Mouse (Mus musculus) limb, embryonic 14.5 days (tissue): Measurements from ENCODE around the gene Ccdc13. TPM values are rescaled to one million over a fixed set of nuclear protein-coding genes. Genes with fewer than 3 reads are reported as not detected.

Source experiments
- ATAC-seq: fragments of 200-750 bp; cut with Nextera tagmentation; 2 replicates; pipeline ENCODE4 v1.8.0; 2017; ENCODE audit warnings: low read depth, moderate number of reproducible peaks, moderate TSS enrichment; ENCODE audit not compliant: low FRiP score
- DNase-seq: peaks from one replicate; pipeline ENCODE4 v3.0.0-alpha.2; 2015; ENCODE audit warnings: low spot score
- H3K27ac ChIP-seq: fragments of 300-500 bp; sonication (generic); replicated peaks from 2 replicates; pipeline ENCODE4 v1.5.1; 2014; ENCODE audit warnings: low read depth, mild to moderate bottlenecking, low read length, moderate library complexity, mixed read lengths
- H3K27me3 ChIP-seq: fragments of 300-500 bp; sonication (generic); 2 replicates; pipeline ENCODE4 v1.6.1; 2014; ENCODE audit warnings: low read length, mixed read lengths; ENCODE audit not compliant: control insufficient read depth, insufficient read depth
- H3K36me3 ChIP-seq: fragments of 300-500 bp; sonication (generic); 2 replicates; pipeline ENCODE4 v1.6.1; 2014; ENCODE audit warnings: mild to moderate bottlenecking, low read length, moderate library complexity, mixed read lengths; ENCODE audit not compliant: control insufficient read depth, insufficient read depth
- H3K4me1 ChIP-seq: fragments of 300-500 bp; sonication (generic); 2 replicates; pipeline ENCODE4 v1.6.1; 2014; ENCODE audit warnings: antibody characterized with exemption, low read length, mixed read lengths; ENCODE audit not compliant: control insufficient read depth, insufficient read depth
- H3K4me2 ChIP-seq: fragments of 300-500 bp; sonication (generic); replicated peaks from 2 replicates; pipeline ENCODE4 v1.6.1; 2014; ENCODE audit warnings: low read depth, mild to moderate bottlenecking, low read length, moderate library complexity; ENCODE audit not compliant: severe bottlenecking
- H3K4me3 ChIP-seq: fragments of 300-500 bp; sonication (generic); replicated peaks from 2 replicates; pipeline ENCODE4 v1.5.1; 2014; ENCODE audit warnings: low read length
- H3K9ac ChIP-seq: fragments of 300-500 bp; sonication (generic); 2 replicates; pipeline ENCODE4 v1.6.1; 2014; ENCODE audit warnings: mild to moderate bottlenecking, low read depth, low read length, moderate library complexity; ENCODE audit not compliant: severe bottlenecking
- H3K9me3 ChIP-seq: fragments of 300-500 bp; sonication (generic); 2 replicates; pipeline ENCODE4 v1.6.1; 2016; ENCODE audit warnings: low read length; ENCODE audit not compliant: control insufficient read depth
- POLR2A ChIP-seq: fragments of 200-500 bp; IDR thresholded peaks from 2 replicates; pipeline ENCODE4 v1.8.0; 2012; ENCODE audit warnings: inconsistent platforms, mild to moderate bottlenecking, moderate library complexity, borderline replicate concordance; ENCODE audit not compliant: insufficient read depth, insufficient read length; ENCODE audit errors: extremely low read depth
- WGBS: fragments of 180-500 bp; shearing (Covaris S2); extraction: QIAGEN DNeasy Blood & Tissue Kit; methylation state at CpG from one replicate; pipeline ENCODE4 v1.1.7; 2014; 5-methylcytosine and 5-hydroxymethylcytosine counted together
- polyA plus RNA-seq, 2 experiments: library from polyadenylated mRNA; depleted of rRNA in 1 of 2; stranded (reverse) in 1 of 2; unstranded in 1 of 2; fragments of >200 nt; fragmentation: Nextera tagmentation in 1 of 2; extraction: Ambion mirVana in 1 of 2; gene quantifications; 2 replicates each; pipeline versions ENCODE4 v1.2.1 to v1.2.3; 2012 to 2014

Ccdc13 gene
- polyA plus RNA-seq, 2 experiments = 0.47 to 0.58 TPM

DNA sequence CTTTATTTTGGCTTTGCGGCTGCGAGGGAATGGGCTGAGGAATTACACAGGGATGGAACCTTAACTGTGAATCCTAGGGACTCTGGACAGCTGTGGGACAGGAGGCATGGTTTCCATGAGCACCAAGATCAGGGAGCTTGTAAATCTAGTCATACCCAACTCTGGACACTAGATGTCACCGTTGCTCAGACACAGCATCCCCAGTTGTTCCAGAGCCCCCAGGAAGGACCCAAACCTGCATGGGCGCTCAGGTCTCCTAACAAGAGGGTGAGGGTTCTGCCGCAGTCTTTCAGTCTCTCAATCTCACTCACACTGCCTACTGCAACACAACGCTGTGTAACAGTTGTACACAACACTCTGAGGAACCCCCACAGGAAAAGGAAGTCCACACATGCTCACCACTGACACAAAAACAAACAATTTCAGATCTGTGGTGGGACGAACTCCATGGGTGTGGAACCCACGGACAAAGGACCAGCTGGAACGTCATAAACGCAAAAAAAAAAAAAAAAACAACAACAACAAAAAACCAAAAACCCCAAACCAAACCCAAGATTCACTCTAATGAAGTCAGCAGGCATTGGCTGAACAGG is 7.4 kb upstream of the Ccdc13 start:
- DNase-seq (peak; percentile 39), ATAC-seq (peak; percentile 68; the same call in 1 of the 2 replicates)
- 56% methylated on average over 10 of the region's 10 CpGs for WGBS
- Histone ChIP-seq H3K9ac (no peak overlapping the region), H3K27ac (no peak overlapping the region), H3K4me2 (no peak overlapping the region), H3K4me3 (no peak overlapping the region), H3K4me1 (no peaks in the 10 kb centered on the region), H3K9me3 (no peaks in the 10 kb centered on the region), H3K36me3 (peaks cover 32% of the 10 kb centered on the region), H3K27me3 (no peaks in the 10 kb centered on the region)
- TF ChIP-seq POLR2A = no peak

DNA sequence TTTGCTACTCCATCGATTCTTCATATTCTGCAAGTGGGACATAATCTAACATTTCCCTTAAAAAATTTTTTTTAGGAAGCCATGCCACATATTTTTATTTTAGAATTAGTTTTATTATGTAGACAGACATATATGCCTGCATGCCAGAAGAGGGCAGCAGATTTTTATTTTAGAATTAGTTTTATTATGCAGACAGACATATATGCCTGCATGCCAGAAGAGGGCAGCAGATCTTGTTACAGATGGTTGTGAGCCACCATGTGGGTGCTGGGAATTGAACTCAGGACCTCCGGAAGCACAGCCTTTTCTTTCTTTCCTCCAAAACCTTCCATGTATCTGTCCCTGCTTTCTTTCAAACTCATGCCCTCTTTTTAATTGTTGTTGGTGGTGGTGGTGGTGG is 3.7 kb upstream of the Ccdc13 start:
- Histone ChIP-seq H3K4me2 (no peak overlapping the region), H3K4me3 (no peak overlapping the region), H3K27me3 (no peaks in the 10 kb centered on the region), H3K36me3 (0 out of 2 replicates have a peak, but pooled peaks cover 3% of the 10 kb centered on the region), H3K9me3 (no peaks in the 10 kb centered on the region), H3K27ac (no peak overlapping the region), H3K4me1 (no peaks in the 10 kb centered on the region), H3K9ac (no peak overlapping the region)
- DNase-seq = no peak
- no peak for ATAC-seq
- WGBS = 98% methylated on average over 2 of the region's 2 CpGs
- no peak for TF ChIP-seq POLR2A

DNA sequence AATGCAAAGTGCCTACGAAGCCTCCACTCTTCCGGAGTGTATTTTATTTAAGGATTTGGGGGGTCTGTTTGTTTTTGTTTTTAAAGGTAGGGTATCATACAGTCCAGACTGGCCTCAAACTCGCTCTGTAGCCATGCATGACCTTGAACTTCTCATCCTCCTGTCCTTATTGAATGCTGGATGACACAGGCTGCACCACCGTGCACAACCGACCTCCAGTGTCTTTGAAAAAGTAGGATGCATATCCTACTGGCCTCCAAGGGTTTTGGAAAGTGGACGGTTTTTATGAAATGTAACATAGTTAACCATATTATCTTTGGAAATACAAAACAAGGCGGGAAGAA is 333 bp upstream of the Ccdc13 start:
- 42% methylated on average over 7 of the region's 7 CpGs for WGBS
- peak overlapping the region; percentile 90 for H3K4me2 ChIP-seq
- DNase-seq (no peak), ATAC-seq (peak; percentile 21; the same call in 1 of the 2 replicates)
- peak overlapping the region; percentile 56 for H3K9ac ChIP-seq
- no peak for TF ChIP-seq POLR2A
- H3K4me3 ChIP-seq = peak overlapping the region; percentile 46
- no peak overlapping the region for H3K27ac ChIP-seq
- no peaks in the 10 kb centered on the region for H3K27me3 ChIP-seq
- H3K4me1 ChIP-seq = no peaks in the 10 kb centered on the region
- H3K36me3 ChIP-seq = no peaks in the 10 kb centered on the region
- H3K9me3 ChIP-seq = no peaks in the 10 kb centered on the region

DNA sequence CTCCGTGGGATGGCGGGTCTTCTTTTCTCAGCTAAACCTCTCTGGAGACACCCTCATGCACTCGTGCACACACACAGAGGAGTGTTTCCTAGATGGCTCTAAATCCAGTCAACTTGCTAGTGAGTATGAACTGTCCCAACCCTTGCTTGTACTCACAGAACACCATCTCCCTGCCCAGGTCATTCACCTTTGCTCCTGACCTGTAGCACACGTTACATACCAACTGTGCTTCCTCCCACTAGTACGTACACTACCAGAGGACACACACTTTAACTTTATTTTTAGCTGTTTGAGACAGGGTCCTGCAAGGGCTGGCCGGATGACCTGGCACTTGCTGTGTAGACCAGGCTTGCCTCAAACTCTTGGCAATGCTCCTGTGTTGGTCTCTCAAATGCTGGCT is 1.3 kb downstream of the Ccdc13 start:
- no peaks in the 10 kb centered on the region for H3K4me1 ChIP-seq
- H3K36me3 ChIP-seq = no peaks in the 10 kb centered on the region
- no peak overlapping the region for H3K4me2 ChIP-seq
- ATAC-seq (no peak), DNase-seq (no peak)
- H3K9ac ChIP-seq = no peak overlapping the region
- 86% methylated on average over 6 of the region's 6 CpGs for WGBS
- no peak overlapping the region for H3K4me3 ChIP-seq
- no peaks in the 10 kb centered on the region for H3K27me3 ChIP-seq
- no peak overlapping the region for H3K27ac ChIP-seq
- H3K9me3 ChIP-seq = no peaks in the 10 kb centered on the region
- no peak for TF ChIP-seq POLR2A

DNA sequence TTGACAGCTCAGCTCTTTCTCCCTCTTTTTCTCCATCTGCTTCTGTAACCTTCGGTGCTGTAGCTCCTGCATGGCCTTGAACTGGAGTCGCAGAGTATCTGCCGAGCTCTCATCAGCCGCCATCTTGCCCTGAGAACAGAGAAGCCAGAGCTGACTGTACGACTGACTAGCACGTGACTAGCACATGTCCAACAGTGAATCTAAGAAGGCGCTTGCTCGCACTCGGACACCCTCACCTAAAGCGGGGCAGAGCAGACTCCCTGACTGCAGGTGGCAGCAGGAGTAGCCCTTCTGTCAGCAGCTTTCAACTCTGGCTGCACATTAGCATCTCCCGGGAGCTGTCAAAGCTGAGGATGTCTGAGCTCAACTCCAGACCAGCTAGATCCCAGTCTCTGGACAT is 5.4 kb downstream of the Ccdc13 start:
- TF ChIP-seq POLR2A = no peak
- ATAC-seq (no peak), DNase-seq (no peak)
- Histone ChIP-seq H3K9ac (no peak overlapping the region), H3K27me3 (no peaks in the 10 kb centered on the region), H3K9me3 (no peaks in the 10 kb centered on the region), H3K36me3 (no peaks in the 10 kb centered on the region), H3K4me2 (no peak overlapping the region), H3K27ac (no peak overlapping the region), H3K4me1 (no peaks in the 10 kb centered on the region), H3K4me3 (no peak overlapping the region)
- 83% methylated on average over 11 of the region's 11 CpGs for WGBS

- H3K4me3 ChIP-seq = no peak overlapping the region
- H3K27ac ChIP-seq = no peak overlapping the region
- no peaks in the 10 kb centered on the region for H3K27me3 ChIP-seq
- H3K36me3 ChIP-seq = no peaks in the 10 kb centered on the region
- no peak overlapping the region for H3K9ac ChIP-seq
- H3K4me2 ChIP-seq = no peak overlapping the region
- DNase-seq (peak; percentile 68), ATAC-seq (peak; percentile 57; the same call in 1 of the 2 replicates)
- 19% methylated on average over 6 of the region's 6 CpGs for WGBS
- no peaks in the 10 kb centered on the region for H3K4me1 ChIP-seq
- no peak for TF ChIP-seq POLR2A
- H3K9me3 ChIP-seq = no peaks in the 10 kb centered on the region
These were observed 8.3 kb downstream of the Ccdc13 start for GRCm38 (mm10) chr9:121830956-121831293.
